Mouse (Mus musculus): Measurements from ENCODE around the gene Icam1. TPM values are rescaled to one million over a fixed set of nuclear protein-coding genes. Genes with fewer than 3 reads are reported as not detected.

Icam1 gene
- polyA plus RNA-seq (2012; rRNA removed): 10.2 and 10.9 TPM in 2 replicates

GRCm38 (mm10) chr9:21015571-21016130, at the start of gene Icam1:
TSS of gene Icam1 (plus strand) at chr9:21015985.

GRCm38 (mm10) chr9:20976216-20976960, 39.4 kb upstream of the Icam1 start, which contains the start of gene S1pr2:
TSS of gene S1pr2 (minus strand) at chr9:20976781.

GRCm38 (mm10) chr9:21002627-21003551, 12.9 kb upstream of the Icam1 start, which contains the start of gene Mrpl4:
TSS of gene Mrpl4 (plus strand) at chr9:21002738.

GRCm38 (mm10) chr9:21029291-21030054, 13.7 kb downstream of the Icam1 start, which contains the start of gene Icam4:
TSS of gene Icam4 (plus strand) at chr9:21029373.

GRCm38 (mm10) chr9:21031896-21032351, 16.1 kb downstream of the Icam1 start, which contains the start of gene Icam5:
TSS of gene Icam5 (plus strand) at chr9:21032073.

GRCm38 (mm10) chr9:21067006-21067684, 51.4 kb downstream of the Icam1 start, which contains the start of gene Zglp1:
TSS of gene Zglp1 (minus strand) at chr9:21067093.

GRCm38 (mm10) chr9:21073044-21073840, 57.5 kb downstream of the Icam1 start, which contains the start of the genes Gm49373 and Fdx1l:
TSS of gene Gm49373 (minus strand) at chr9:21073096.
TSS of gene Fdx1l (minus strand) at chr9:21073614.

Other genes with a start within 250 kb of the Icam1 start
- 13.6 and 14.2 TPM in 2 replicates for gene Col5a3, start 200.9 kb upstream of the Icam1 start, polyA plus RNA-seq (2012; rRNA removed)
- gene Rdh8, start 197.5 kb upstream of the Icam1 start, polyA plus RNA-seq (2012; rRNA removed): not detected in 2 replicates
- gene A230050P20Rik, start 147.3 kb upstream of the Icam1 start, polyA plus RNA-seq (2012; rRNA removed): 49.2 and 51.0 TPM in 2 replicates
- gene Angptl6, start 136.3 kb upstream of the Icam1 start, polyA plus RNA-seq (2012; rRNA removed): 6.7 and 9.2 TPM in 2 replicates
- 74.6 and 94.0 TPM in 2 replicates for gene Ppan, start 127.8 kb upstream of the Icam1 start, polyA plus RNA-seq (2012; rRNA removed)
- 106 and 126 TPM in 2 replicates for gene Eif3g, start 117.4 kb upstream of the Icam1 start, polyA plus RNA-seq (2012; rRNA removed)
- 24.0 and 26.8 TPM in 2 replicates for gene Dnmt1, start 56.1 kb upstream of the Icam1 start, polyA plus RNA-seq (2012; rRNA removed)
- 4.5 and 6.1 TPM in 2 replicates for gene S1pr2, start 39.2 kb upstream of the Icam1 start, polyA plus RNA-seq (2012; rRNA removed)
- 92.4 and 92.9 TPM in 2 replicates for gene Mrpl4, start 13.2 kb upstream of the Icam1 start, polyA plus RNA-seq (2012; rRNA removed)
- 0.20 and 0.69 TPM in 2 replicates for gene Icam4, start 13.4 kb downstream of the Icam1 start, polyA plus RNA-seq (2012; rRNA removed)
- 0.17 and 0.27 TPM in 2 replicates for gene Icam5, start 16.1 kb downstream of the Icam1 start, polyA plus RNA-seq (2012; rRNA removed)
- 0.66 and 1.1 TPM in 2 replicates for gene Zglp1, start 51.1 kb downstream of the Icam1 start, polyA plus RNA-seq (2012; rRNA removed)
- gene Gm49373, start 57.1 kb downstream of the Icam1 start, polyA plus RNA-seq (2012; rRNA removed): 0.12 and 0.20 TPM in 2 replicates
- 48.2 and 82.0 TPM in 2 replicates for gene Fdx1l, start 57.6 kb downstream of the Icam1 start, polyA plus RNA-seq (2012; rRNA removed)
- gene Gm38431, start 76.0 kb downstream of the Icam1 start, polyA plus RNA-seq (2012; rRNA removed): 14.2 and 36.9 TPM in 2 replicates
- 64.1 and 72.3 TPM in 2 replicates for gene Raver1, start 76.0 kb downstream of the Icam1 start, polyA plus RNA-seq (2012; rRNA removed)
- gene Tyk2, start 115.3 kb downstream of the Icam1 start, polyA plus RNA-seq (2012; rRNA removed): 36.9 and 38.6 TPM in 2 replicates
- gene Cdc37, start 134.0 kb downstream of the Icam1 start, polyA plus RNA-seq (2012; rRNA removed): 44.7 and 52.6 TPM in 2 replicates
- gene Pde4a, start 149.7 kb downstream of the Icam1 start, polyA plus RNA-seq (2012; rRNA removed): 6.9 and 7.2 TPM in 2 replicates
- gene Keap1, start 223.4 kb downstream of the Icam1 start, polyA plus RNA-seq (2012; rRNA removed): 110 and 116 TPM in 2 replicates
- 0.17 and 0.19 TPM in 2 replicates for gene S1pr5, start 232.5 kb downstream of the Icam1 start, polyA plus RNA-seq (2012; rRNA removed)
- gene Atg4d, start 249.3 kb downstream of the Icam1 start, polyA plus RNA-seq (2012; rRNA removed): 123 and 143 TPM in 2 replicates